In the genomic region with DNA sequence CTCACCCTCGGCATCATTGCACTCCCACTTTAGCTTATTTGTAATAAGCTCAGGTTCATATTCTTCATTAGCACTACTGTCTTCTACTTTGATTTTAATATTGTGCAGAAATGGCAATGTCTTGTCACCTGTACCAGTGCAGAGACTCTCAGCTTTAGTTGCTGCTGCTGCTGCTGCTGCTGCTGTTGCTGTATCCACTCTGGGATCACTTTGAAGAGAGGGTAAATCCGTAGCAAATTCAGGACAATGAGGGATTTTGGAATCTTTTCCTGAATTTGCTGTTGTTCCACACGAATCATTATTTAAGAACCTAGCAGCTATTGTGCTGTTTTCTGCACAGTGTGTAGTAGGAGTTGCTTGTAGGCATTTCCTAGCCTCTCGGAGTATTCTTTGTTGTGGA, we compare ENCODE assay signal across 8 mouse cellular contexts. TPM values are rescaled to one million over a fixed set of nuclear protein-coding genes. Genes with fewer than 3 reads are reported as not detected.
A peak's percentile ranks its signal among the peaks of the same experiment; 100 is the strongest.
DNase-seq lines count a peak whose midpoint lies in the region; ATAC-seq lines count a peak whose summit lies in the region.

No protein-coding gene starts in this region.

- 2% methylated on average over 4 of the region's 4 CpGs for WGBS in kidney, embryonic 14.5 days
- under 1% methylated on average over 4 of the region's 4 CpGs for WGBS in embryonic facial prominence, embryonic 10.5 days
- 0% methylated on average over 4 of the region's 4 CpGs for WGBS in hindbrain, embryonic 16.5 days
- 1% methylated on average over 4 of the region's 4 CpGs for WGBS in midbrain, embryonic 16.5 days

- H3K27ac ChIP-seq in kidney, embryonic 14.5 days (ENCODE audit: low read depth, low read length), result peak overlapping the region; percentile 100
- peak overlapping the region; percentile 99 for H3K27ac ChIP-seq in embryonic facial prominence, embryonic 10.5 days (replicated peaks)
- peak overlapping the region; percentile 99 for H3K27ac ChIP-seq in hindbrain, embryonic 16.5 days (ENCODE audit: low read depth, low read length)
- peak overlapping the region; percentile 100 for H3K27ac ChIP-seq in midbrain, embryonic 16.5 days (ENCODE audit: low read length)

- H3K27me3 ChIP-seq in kidney, embryonic 14.5 days (ENCODE audit: control insufficient read depth, insufficient read depth, low read length), result no peaks in the 10 kb centered on the region
- H3K27me3 ChIP-seq in embryonic facial prominence, embryonic 10.5 days (replicated peaks; ENCODE audit: low read depth, poor library complexity, severe bottlenecking), result no peaks in the 10 kb centered on the region
- no peaks in the 10 kb centered on the region for H3K27me3 ChIP-seq in hindbrain, embryonic 16.5 days (replicated peaks; ENCODE audit: control insufficient read depth, insufficient read depth, low read length)
- no peaks in the 10 kb centered on the region for H3K27me3 ChIP-seq in midbrain, embryonic 16.5 days (ENCODE audit: control insufficient read depth, insufficient read depth, low read depth, low read length)

- ATAC-seq in kidney, embryonic 14.5 days (ENCODE audit: low FRiP score, low TSS enrichment), result no peak
- ATAC-seq in hindbrain, embryonic 16.5 days, result no peak
- no peak for ATAC-seq in midbrain, embryonic 16.5 days
- no peak for ATAC-seq in inflammation-experienced regulatory T-cells, adult 6 months

- H3K4me2 ChIP-seq in kidney, embryonic 14.5 days (replicated peaks; ENCODE audit: low read depth, low read length), result peak overlapping the region; percentile 85
- H3K4me2 ChIP-seq in hindbrain, embryonic 16.5 days (ENCODE audit: low read length), result peak overlapping the region; percentile 70
- peak overlapping the region; percentile 81 for H3K4me2 ChIP-seq in midbrain, embryonic 16.5 days (ENCODE audit: low read length)

- no peaks in the 10 kb centered on the region for H3K36me3 ChIP-seq in kidney, embryonic 14.5 days (ENCODE audit: control insufficient read depth, insufficient read depth, low read length)
- H3K36me3 ChIP-seq in embryonic facial prominence, embryonic 10.5 days (replicated peaks), result peaks cover 8% of the 10 kb centered on the region; the same call in 1 of the 2 replicates
- no peaks in the 10 kb centered on the region for H3K36me3 ChIP-seq in hindbrain, embryonic 16.5 days (ENCODE audit: control insufficient read depth, insufficient read depth, low read length)
- no peaks in the 10 kb centered on the region for H3K36me3 ChIP-seq in midbrain, embryonic 16.5 days (ENCODE audit: control insufficient read depth, insufficient read depth, low read length)

- H3K9ac ChIP-seq in kidney, embryonic 14.5 days (ENCODE audit: low read depth, low read length), result peak overlapping the region; percentile 99
- peak overlapping the region; percentile 99 for H3K9ac ChIP-seq in hindbrain, embryonic 16.5 days (ENCODE audit: low read depth, low read length)
- H3K9ac ChIP-seq in midbrain, embryonic 16.5 days (ENCODE audit: low read depth, low read length), result peak overlapping the region; percentile 100

- no peak for DNase-seq in kidney, adult 9 months
- DNase-seq in embryonic facial prominence, embryonic 10.5 days (ENCODE audit: low spot score), result no peak
- no peak for DNase-seq in right cerebral cortex, adult 2 months (ENCODE audit: low spot score in 2 of 2)
- no peak for DNase-seq in right cerebral cortex, postnatal 36 days (ENCODE audit: low spot score in 2 of 2)

- H3K9me3 ChIP-seq in kidney, embryonic 14.5 days (ENCODE audit: control insufficient read depth, low read length), result no peaks in the 10 kb centered on the region
- no peaks in the 10 kb centered on the region for H3K9me3 ChIP-seq in embryonic facial prominence, embryonic 10.5 days
- H3K9me3 ChIP-seq in hindbrain, embryonic 16.5 days (ENCODE audit: control insufficient read depth, low read length), result no peaks in the 10 kb centered on the region
- no peaks in the 10 kb centered on the region for H3K9me3 ChIP-seq in midbrain, embryonic 16.5 days (replicated peaks; ENCODE audit: control insufficient read depth, low read length, poor library complexity, severe bottlenecking)

- peak overlapping the region; percentile 91 for H3K4me3 ChIP-seq in kidney, embryonic 14.5 days (ENCODE audit: low read length)
- peak overlapping the region; percentile 98 for H3K4me3 ChIP-seq in embryonic facial prominence, embryonic 10.5 days
- H3K4me3 ChIP-seq in hindbrain, embryonic 16.5 days (ENCODE audit: low read length), result peak overlapping the region; percentile 88
- peak overlapping the region; percentile 94 for H3K4me3 ChIP-seq in midbrain, embryonic 16.5 days (ENCODE audit: low read depth, low read length)

- peaks cover 35% of the 10 kb centered on the region for H3K4me1 ChIP-seq in kidney, embryonic 14.5 days (ENCODE audit: control insufficient read depth, insufficient read depth, low read length)
- H3K4me1 ChIP-seq in embryonic facial prominence, embryonic 10.5 days, result peaks cover 49% of the 10 kb centered on the region
- peaks cover 21% of the 10 kb centered on the region for H3K4me1 ChIP-seq in hindbrain, embryonic 16.5 days (ENCODE audit: control insufficient read depth, insufficient read depth, low read depth, low read length)
- H3K4me1 ChIP-seq in midbrain, embryonic 16.5 days (ENCODE audit: control insufficient read depth, insufficient read depth, low read length), result peaks cover 60% of the 10 kb centered on the region

RNA-seq across cellular contexts. Expression of gene Skida1, which starts 2.7 kb away (rescaled TPM):
- polyA plus RNA-seq in kidney, embryonic 14.5 days (2014; fragmentation: Nextera tagmentation; extraction: Ambion mirVana), result 10.5 and 11.4 TPM in 2 replicates
- polyA plus RNA-seq in embryonic facial prominence, embryonic 10.5 days (2016; fragmentation: Nextera tagmentation; extraction: Ambion mirVana), result 15.5 and 16.6 TPM in 2 replicates
- 4.4 and 5.8 TPM in 2 replicates for polyA plus RNA-seq in hindbrain, embryonic 16.5 days (2015; fragmentation: Nextera tagmentation; extraction: Ambion mirVana)
- polyA plus RNA-seq in midbrain, embryonic 16.5 days (2015; fragmentation: Nextera tagmentation; extraction: Ambion mirVana), result 5.0 and 7.4 TPM in 2 replicates
- polyA plus RNA-seq in inflammation-experienced regulatory T-cells, adult 6 months (2017; shearing (Covaris generic)), result 1 to 10 TPM in 1 of 3 experiments, under 1 TPM in 2; 0.37 to 1.0 (median 0.83) TPM

RNA-seq across cellular contexts. Expression of gene A930004D18Rik, which starts 8.6 kb away (rescaled TPM):
- 9.4 and 10.0 TPM in 2 replicates for polyA plus RNA-seq in kidney, embryonic 14.5 days (2014; fragmentation: Nextera tagmentation; extraction: Ambion mirVana)
- polyA plus RNA-seq in embryonic facial prominence, embryonic 10.5 days (2016; fragmentation: Nextera tagmentation; extraction: Ambion mirVana), result 12.7 and 17.7 TPM in 2 replicates
- polyA plus RNA-seq in hindbrain, embryonic 16.5 days (2015; fragmentation: Nextera tagmentation; extraction: Ambion mirVana), result 6.1 and 8.2 TPM in 2 replicates
- polyA plus RNA-seq in midbrain, embryonic 16.5 days (2015; fragmentation: Nextera tagmentation; extraction: Ambion mirVana), result 7.5 and 10.8 TPM in 2 replicates
- 1 to 10 TPM in 2 of 3 experiments, under 1 TPM in 1; 0.17 to 4.6 (median 2.0) TPM for polyA plus RNA-seq in inflammation-experienced regulatory T-cells, adult 6 months (2017; shearing (Covaris generic))

RNA-seq across cellular contexts. Expression of gene Mllt10, which starts 8.9 kb away (rescaled TPM):
- polyA plus RNA-seq in kidney, embryonic 14.5 days (2014; fragmentation: Nextera tagmentation; extraction: Ambion mirVana), result 58.7 and 74.9 TPM in 2 replicates
- polyA plus RNA-seq in embryonic facial prominence, embryonic 10.5 days (2016; fragmentation: Nextera tagmentation; extraction: Ambion mirVana), result 64.4 and 65.5 TPM in 2 replicates
- polyA plus RNA-seq in hindbrain, embryonic 16.5 days (2015; fragmentation: Nextera tagmentation; extraction: Ambion mirVana), result 37.5 and 42.9 TPM in 2 replicates
- 43.7 and 45.8 TPM in 2 replicates for polyA plus RNA-seq in midbrain, embryonic 16.5 days (2015; fragmentation: Nextera tagmentation; extraction: Ambion mirVana)
- polyA plus RNA-seq in inflammation-experienced regulatory T-cells, adult 6 months (2017; shearing (Covaris generic)), result 10 to 100 TPM; 26.7 to 44.6 (median 37.8) TPM

RNA-seq across cellular contexts. Expression of gene H2al2a, which starts 49.4 kb away (rescaled TPM):
- polyA plus RNA-seq in kidney, embryonic 14.5 days (2014; fragmentation: Nextera tagmentation; extraction: Ambion mirVana), result not detected in 2 replicates
- not detected in 2 replicates for polyA plus RNA-seq in embryonic facial prominence, embryonic 10.5 days (2016; fragmentation: Nextera tagmentation; extraction: Ambion mirVana)
- not detected in 2 replicates for polyA plus RNA-seq in hindbrain, embryonic 16.5 days (2015; fragmentation: Nextera tagmentation; extraction: Ambion mirVana)
- not detected in 2 replicates for polyA plus RNA-seq in midbrain, embryonic 16.5 days (2015; fragmentation: Nextera tagmentation; extraction: Ambion mirVana)
- not detected for polyA plus RNA-seq in inflammation-experienced regulatory T-cells, adult 6 months (2017; shearing (Covaris generic))
